Mouse (Mus musculus): ENCODE measurements around the gene Stac.

GRCm38 (mm10) chr9:111689146-111689545, 1.0 kb downstream of the Stac start:
- TF ChIP-seq POLR2AphosphoS2 (IDR thresholded peaks at IDR 0.05; ENCODE audit: insufficient read length, low read depth) (no peak), POLR2A (IDR thresholded peaks at IDR 0.05; ENCODE audit: insufficient read length, low read depth) (no peak), TCF12 (IDR thresholded peaks at IDR 0.05; ENCODE audit: insufficient read depth, poor library complexity, severe bottlenecking) (no peak), REST (IDR thresholded peaks at IDR 0.05; ENCODE audit: insufficient read depth, insufficient read length) (no peak), MAX (IDR thresholded peaks at IDR 0.05; ENCODE audit: low read depth) (no peak), USF1 (IDR thresholded peaks at IDR 0.05; ENCODE audit: low read depth) (no peak), SRF (IDR thresholded peaks at IDR 0.05; ENCODE audit: control insufficient read depth, insufficient read length, low read depth) (no peak), MYOG (IDR thresholded peaks at IDR 0.05; ENCODE audit: control insufficient read depth in 1 of 3, insufficient read depth in 1 of 3, insufficient read length in 2 of 3, low read depth in 2 of 3) (no peak)

Data from myocyte (in vitro differentiated cells).